Mouse (Mus musculus): ENCODE results near the gene Oas2. TPM values are rescaled to one million over a fixed set of nuclear protein-coding genes. Genes with fewer than 3 reads are reported as not detected.
"Not testable (repeated sequence)": the region's sequence is repeated elsewhere in the genome, so short reads cannot be mapped to it uniquely, and the experiment has no call there.

Oas2 gene
- 0.32 and 0.62 TPM in 2 replicates for polyA plus RNA-seq (2015; fragmentation: Nextera tagmentation; extraction: Ambion mirVana)

- H3K27me3 ChIP-seq (ENCODE audit: control insufficient read depth, insufficient read depth, low read length): no peaks in the 10 kb centered on the region
- H3K4me3 ChIP-seq (replicated peaks; ENCODE audit: low read length): no peak within 1 kb of the TSS
- no peaks in the 10 kb centered on the region for H3K9me3 ChIP-seq (replicated peaks; ENCODE audit: control insufficient read depth, low read length)
- H3K9ac ChIP-seq (ENCODE audit: low read length): no peak within 1 kb of the TSS
- H3K36me3 ChIP-seq (ENCODE audit: control insufficient read depth, insufficient read depth, low read length): no peaks in the 10 kb centered on the region
- H3K4me1 ChIP-seq (ENCODE audit: control insufficient read depth, insufficient read depth, low read length): no peaks in the 10 kb centered on the region
- H3K27ac ChIP-seq (ENCODE audit: low read length): no peak within 1 kb of the TSS
- no peak for ATAC-seq (ENCODE audit: insufficient read depth, low FRiP score)
- H3K4me2 ChIP-seq (ENCODE audit: low read depth, low read length): no peak within 1 kb of the TSS
- WGBS: 49% methylated on average over 5 of the region's 5 CpGs
Observed at GRCm38 (mm10) chr5:120749688-120750087, at the start of gene Oas2. TSS of gene Oas2 (minus strand) at chr5:120749853.

DNA sequence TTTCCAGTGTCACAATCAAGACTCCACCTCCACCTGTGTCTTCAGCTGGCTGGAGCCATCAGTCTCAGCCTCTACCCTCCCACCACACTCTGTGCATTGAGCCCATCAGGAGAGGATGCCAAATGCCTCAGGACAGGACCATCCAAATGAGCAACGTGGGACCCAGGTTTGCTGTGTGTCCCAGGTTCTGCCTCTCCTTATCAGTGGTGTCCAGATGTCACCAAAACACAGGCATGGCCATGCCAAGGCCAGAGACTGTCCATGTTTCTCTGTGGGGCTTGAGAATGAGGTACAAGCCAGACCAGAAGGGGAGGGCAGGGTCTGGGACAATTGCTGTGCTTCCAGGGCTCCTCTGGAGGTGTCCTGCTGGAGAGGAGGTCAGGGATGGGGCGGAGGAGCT lies 49.3 kb upstream of the Oas2 start:
- H3K4me3 ChIP-seq (replicated peaks; ENCODE audit: low read length); H3K36me3 ChIP-seq (ENCODE audit: control insufficient read depth, insufficient read depth, low read length); H3K27ac ChIP-seq (ENCODE audit: low read length); H3K4me1 ChIP-seq (ENCODE audit: control insufficient read depth, insufficient read depth, low read length); H3K9me3 ChIP-seq (replicated peaks; ENCODE audit: control insufficient read depth, low read length); H3K27me3 ChIP-seq (ENCODE audit: control insufficient read depth, insufficient read depth, low read length); H3K9ac ChIP-seq (ENCODE audit: low read length); H3K4me2 ChIP-seq (ENCODE audit: low read depth, low read length); ATAC-seq (ENCODE audit: insufficient read depth, low FRiP score): not testable (repeated sequence)
- WGBS: 55% methylated on average over 2 of the region's 2 CpGs

DNA sequence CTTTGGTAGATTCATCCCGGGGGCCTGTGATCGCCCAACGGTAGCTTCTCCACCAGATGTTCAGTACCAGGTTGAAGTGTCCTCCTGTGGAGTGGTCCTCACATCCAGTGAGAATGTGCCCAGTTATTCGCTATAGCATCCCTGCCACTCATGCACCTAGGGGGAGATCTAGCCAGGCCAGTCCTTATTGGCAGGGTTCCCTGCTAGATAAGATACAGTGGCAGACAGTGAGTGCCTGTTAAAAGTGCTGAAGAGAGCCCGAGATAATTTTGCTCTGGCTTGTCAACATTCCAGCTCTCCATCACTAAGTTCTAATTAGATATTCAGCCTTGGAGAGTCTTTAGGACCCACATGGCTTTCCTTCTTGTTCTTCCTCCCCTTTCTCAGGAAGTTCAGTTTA lies 48.5 kb upstream of the Oas2 start:
- not testable (repeated sequence) for H3K4me2 ChIP-seq (ENCODE audit: low read depth, low read length); H3K27me3 ChIP-seq (ENCODE audit: control insufficient read depth, insufficient read depth, low read length); H3K9ac ChIP-seq (ENCODE audit: low read length); H3K4me1 ChIP-seq (ENCODE audit: control insufficient read depth, insufficient read depth, low read length); H3K4me3 ChIP-seq (replicated peaks; ENCODE audit: low read length); H3K27ac ChIP-seq (ENCODE audit: low read length); ATAC-seq (ENCODE audit: insufficient read depth, low FRiP score); H3K9me3 ChIP-seq (replicated peaks; ENCODE audit: control insufficient read depth, low read length); H3K36me3 ChIP-seq (ENCODE audit: control insufficient read depth, insufficient read depth, low read length)
- WGBS: 72% methylated on average over 5 of the region's 5 CpGs

GRCm38 (mm10) chr5:120795480-120796034 lies 45.9 kb upstream of the Oas2 start, which contains the start of gene Oas1e:
TSS of gene Oas1e (minus strand) at chr5:120795530.
- ATAC-seq (ENCODE audit: insufficient read depth, low FRiP score); H3K9ac ChIP-seq (ENCODE audit: low read length); H3K36me3 ChIP-seq (ENCODE audit: control insufficient read depth, insufficient read depth, low read length); H3K9me3 ChIP-seq (replicated peaks; ENCODE audit: control insufficient read depth, low read length); H3K4me3 ChIP-seq (replicated peaks; ENCODE audit: low read length); H3K27me3 ChIP-seq (ENCODE audit: control insufficient read depth, insufficient read depth, low read length); H3K4me1 ChIP-seq (ENCODE audit: control insufficient read depth, insufficient read depth, low read length); H3K27ac ChIP-seq (ENCODE audit: low read length); H3K4me2 ChIP-seq (ENCODE audit: low read depth, low read length): not testable (repeated sequence)
- WGBS: 62% methylated on average over 9 of the region's 9 CpGs

GRCm38 (mm10) chr5:120793043-120793442 lies 43.4 kb upstream of the Oas2 start:
- Histone ChIP-seq H3K4me1 (ENCODE audit: control insufficient read depth, insufficient read depth, low read length) (no peaks in the 10 kb centered on the region), H3K9me3 (replicated peaks; ENCODE audit: control insufficient read depth, low read length) (no peaks in the 10 kb centered on the region), H3K27ac (ENCODE audit: low read length) (no peak overlapping the region), H3K4me3 (replicated peaks; ENCODE audit: low read length) (no peak overlapping the region), H3K9ac (ENCODE audit: low read length) (no peak overlapping the region), H3K36me3 (ENCODE audit: control insufficient read depth, insufficient read depth, low read length) (no peaks in the 10 kb centered on the region), H3K27me3 (ENCODE audit: control insufficient read depth, insufficient read depth, low read length) (no peaks in the 10 kb centered on the region), H3K4me2 (ENCODE audit: low read depth, low read length) (no peak overlapping the region)
- ATAC-seq (ENCODE audit: insufficient read depth, low FRiP score): no peak
- 23% methylated on average over 2 of the region's 2 CpGs for WGBS

DNA sequence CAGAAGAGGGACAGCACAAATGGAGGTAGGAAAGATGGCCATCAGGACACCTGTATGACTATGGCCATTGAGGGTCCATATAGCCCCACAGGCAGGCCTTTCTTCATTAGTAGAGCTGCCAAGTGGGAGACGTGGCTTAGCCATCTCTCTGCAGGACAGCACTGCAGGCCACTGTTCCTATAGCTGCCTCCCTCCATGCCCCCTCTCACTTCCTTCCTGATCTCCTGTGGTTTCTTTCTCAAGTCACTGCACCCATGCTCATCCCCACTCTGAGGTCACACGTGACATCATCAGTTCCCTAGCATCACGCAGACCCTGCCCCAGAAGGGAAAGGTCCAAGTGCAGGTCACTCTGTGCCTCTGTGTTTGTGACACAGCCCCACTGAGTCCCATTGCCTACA lies 37.4 kb upstream of the Oas2 start:
- no peaks in the 10 kb centered on the region for H3K4me1 ChIP-seq (ENCODE audit: control insufficient read depth, insufficient read depth, low read length)
- no peak for ATAC-seq (ENCODE audit: insufficient read depth, low FRiP score)
- H3K9me3 ChIP-seq (replicated peaks; ENCODE audit: control insufficient read depth, low read length): no peaks in the 10 kb centered on the region
- H3K4me3 ChIP-seq (replicated peaks; ENCODE audit: low read length): no peak overlapping the region
- H3K27me3 ChIP-seq (ENCODE audit: control insufficient read depth, insufficient read depth, low read length): no peaks in the 10 kb centered on the region
- H3K27ac ChIP-seq (ENCODE audit: low read length): no peak overlapping the region
- no peak overlapping the region for H3K9ac ChIP-seq (ENCODE audit: low read length)
- WGBS: 45% methylated on average over 3 of the region's 3 CpGs
- no peak overlapping the region for H3K4me2 ChIP-seq (ENCODE audit: low read depth, low read length)
- no peaks in the 10 kb centered on the region for H3K36me3 ChIP-seq (ENCODE audit: control insufficient read depth, insufficient read depth, low read length)

DNA sequence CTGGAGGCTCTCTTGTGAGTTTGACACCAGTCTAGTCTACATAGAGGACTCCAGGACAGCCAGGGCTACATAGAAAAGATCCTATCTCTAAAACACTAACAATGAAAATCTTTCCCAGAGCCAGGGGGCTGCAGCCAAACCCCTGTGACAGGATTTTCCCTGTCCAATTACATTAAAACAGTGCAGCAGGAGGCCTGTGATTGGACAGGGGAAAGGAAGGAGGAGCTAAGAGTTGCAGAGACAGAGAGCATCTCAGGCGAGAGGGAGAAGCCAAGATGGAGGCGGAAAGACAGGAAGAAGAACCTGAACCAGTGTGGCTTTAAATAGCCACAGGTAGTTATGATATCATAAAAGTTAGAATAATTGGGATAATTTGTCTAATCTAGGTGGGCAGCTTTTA lies 32.8 kb upstream of the Oas2 start:
- Histone ChIP-seq H3K27ac (ENCODE audit: low read length) (no peak overlapping the region), H3K9ac (ENCODE audit: low read length) (no peak overlapping the region), H3K4me3 (replicated peaks; ENCODE audit: low read length) (no peak overlapping the region), H3K36me3 (ENCODE audit: control insufficient read depth, insufficient read depth, low read length) (no peaks in the 10 kb centered on the region), H3K27me3 (ENCODE audit: control insufficient read depth, insufficient read depth, low read length) (no peaks in the 10 kb centered on the region), H3K4me1 (ENCODE audit: control insufficient read depth, insufficient read depth, low read length) (no peaks in the 10 kb centered on the region), H3K9me3 (replicated peaks; ENCODE audit: control insufficient read depth, low read length) (no peaks in the 10 kb centered on the region), H3K4me2 (ENCODE audit: low read depth, low read length) (no peak overlapping the region)
- no peak for ATAC-seq (ENCODE audit: insufficient read depth, low FRiP score)
- 67% methylated on average over 2 of the region's 2 CpGs for WGBS

GRCm38 (mm10) chr5:120781646-120782045 lies 32.0 kb upstream of the Oas2 start:
- ATAC-seq (ENCODE audit: insufficient read depth, low FRiP score): no peak
- Histone ChIP-seq H3K36me3 (ENCODE audit: control insufficient read depth, insufficient read depth, low read length) (no peaks in the 10 kb centered on the region), H3K4me3 (replicated peaks; ENCODE audit: low read length) (no peak overlapping the region), H3K4me2 (ENCODE audit: low read depth, low read length) (no peak overlapping the region), H3K27me3 (ENCODE audit: control insufficient read depth, insufficient read depth, low read length) (no peaks in the 10 kb centered on the region), H3K9me3 (replicated peaks; ENCODE audit: control insufficient read depth, low read length) (no peaks in the 10 kb centered on the region), H3K9ac (ENCODE audit: low read length) (no peak overlapping the region), H3K4me1 (ENCODE audit: control insufficient read depth, insufficient read depth, low read length) (no peaks in the 10 kb centered on the region), H3K27ac (ENCODE audit: low read length) (no peak overlapping the region)
- whole genome bisulfite sequencing: 100% methylated on average over 1 of the region's 1 CpGs

GRCm38 (mm10) chr5:120779922-120780321 lies 30.3 kb upstream of the Oas2 start:
- WGBS: 25% methylated on average over 3 of the region's 3 CpGs
- no peak for ATAC-seq (ENCODE audit: insufficient read depth, low FRiP score)
- Histone ChIP-seq H3K4me1 (ENCODE audit: control insufficient read depth, insufficient read depth, low read length) (no peaks in the 10 kb centered on the region), H3K4me3 (replicated peaks; ENCODE audit: low read length) (no peak overlapping the region), H3K9me3 (replicated peaks; ENCODE audit: control insufficient read depth, low read length) (no peaks in the 10 kb centered on the region), H3K4me2 (ENCODE audit: low read depth, low read length) (no peak overlapping the region), H3K36me3 (ENCODE audit: control insufficient read depth, insufficient read depth, low read length) (no peaks in the 10 kb centered on the region), H3K27me3 (ENCODE audit: control insufficient read depth, insufficient read depth, low read length) (no peaks in the 10 kb centered on the region), H3K9ac (ENCODE audit: low read length) (no peak overlapping the region), H3K27ac (ENCODE audit: low read length) (no peak overlapping the region)

- Histone ChIP-seq H3K36me3 (ENCODE audit: control insufficient read depth, insufficient read depth, low read length) (no peaks in the 10 kb centered on the region), H3K4me1 (ENCODE audit: control insufficient read depth, insufficient read depth, low read length) (no peaks in the 10 kb centered on the region), H3K9ac (ENCODE audit: low read length) (no peak overlapping the region), H3K9me3 (replicated peaks; ENCODE audit: control insufficient read depth, low read length) (no peaks in the 10 kb centered on the region), H3K4me3 (replicated peaks; ENCODE audit: low read length) (no peak overlapping the region), H3K27ac (ENCODE audit: low read length) (no peak overlapping the region), H3K27me3 (ENCODE audit: control insufficient read depth, insufficient read depth, low read length) (no peaks in the 10 kb centered on the region), H3K4me2 (ENCODE audit: low read depth, low read length) (no peak overlapping the region)
- 62% methylated on average over 2 of the region's 2 CpGs for WGBS
- ATAC-seq (ENCODE audit: insufficient read depth, low FRiP score): no peak
Observed at GRCm38 (mm10) chr5:120778941-120779340, 29.3 kb upstream of the Oas2 start.

All from stomach, embryonic 16.5 days (tissue).